Mouse (Mus musculus): ENCODE measurements around the gene Trim7. TPM values are rescaled to one million over a fixed set of nuclear protein-coding genes. Genes with fewer than 3 reads are reported as not detected.

The Trim7 gene
- polyA plus RNA-seq, 1 experiment from 2014 or later: 1.4 TPM

- Histone ChIP-seq H3K9me3 (ENCODE audit: low read depth, low read length) (no peaks in the 10 kb centered on the region), H3K27ac (ENCODE audit: low read depth) (no peak overlapping the region), H3K4me3 (ENCODE audit: low read depth, low read length) (peak overlapping the region; percentile 46), H3K27me3 (ENCODE audit: insufficient read depth, low read length) (no peaks in the 10 kb centered on the region), H3K4me2 (peak overlapping the region; percentile 73), H3K4me1 (ENCODE audit: insufficient read depth) (0 out of 2 replicates have a peak, but pooled peaks cover 10% of the 10 kb centered on the region), H3K36me3 (ENCODE audit: insufficient read depth) (no peaks in the 10 kb centered on the region), H3K9ac (peak overlapping the region; percentile 29; the same call in 1 of the 2 replicates)
- DNase-seq: peak; percentile 49
- no peak for TF ChIP-seq CTCF (IDR thresholded peaks at IDR 0.05; ENCODE audit: low read depth)
- 29% methylated on average over 7 of the region's 7 CpGs for WGBS
- no peak for ATAC-seq (ENCODE audit: insufficient read depth)
Measured at GRCm38 (mm10) chr11:48869380-48870110, 43.6 kb downstream of the Trim7 start.

GRCm38 (mm10) chr11:48870781-48871180, 44.8 kb downstream of the Trim7 start:
- no peak for TF ChIP-seq CTCF (IDR thresholded peaks at IDR 0.05; ENCODE audit: low read depth)
- ATAC-seq (ENCODE audit: insufficient read depth) (0 out of 2 replicates have a peak, but pooled peaks have one; percentile 16), DNase-seq (peak; percentile 24)
- H3K9ac ChIP-seq: peak overlapping the region; percentile 69
- 28% methylated on average over 7 of the region's 7 CpGs for WGBS
- peak overlapping the region; percentile 46 for H3K4me3 ChIP-seq (ENCODE audit: low read depth, low read length)
- H3K27me3 ChIP-seq (ENCODE audit: insufficient read depth, low read length): no peaks in the 10 kb centered on the region
- 0 out of 2 replicates have a peak, but pooled peaks cover 10% of the 10 kb centered on the region for H3K4me1 ChIP-seq (ENCODE audit: insufficient read depth)
- H3K9me3 ChIP-seq (ENCODE audit: low read depth, low read length): no peaks in the 10 kb centered on the region
- peak overlapping the region; percentile 73 for H3K4me2 ChIP-seq
- no peaks in the 10 kb centered on the region for H3K36me3 ChIP-seq (ENCODE audit: insufficient read depth)
- H3K27ac ChIP-seq (ENCODE audit: low read depth): peak overlapping the region; percentile 77

GRCm38 (mm10) chr11:48871201-48871772, 45.3 kb downstream of the Trim7 start, which contains the start of gene Irgm1:
TSS of gene Irgm1 (minus strand) at chr11:48871683.
- H3K27ac ChIP-seq (ENCODE audit: low read depth): peak within 1 kb of the TSS; percentile 77
- H3K9me3 ChIP-seq (ENCODE audit: low read depth, low read length): no peaks in the 10 kb centered on the region
- TF ChIP-seq CTCF (IDR thresholded peaks at IDR 0.05; ENCODE audit: low read depth): peak; percentile 37
- no peaks in the 10 kb centered on the region for H3K36me3 ChIP-seq (ENCODE audit: insufficient read depth)
- H3K9ac ChIP-seq: peak within 1 kb of the TSS; percentile 69
- H3K4me1 ChIP-seq (ENCODE audit: insufficient read depth): 0 out of 2 replicates have a peak, but pooled peaks cover 10% of the 10 kb centered on the region
- WGBS: 2% methylated on average over 19 of the region's 19 CpGs
- peak within 1 kb of the TSS; percentile 46 for H3K4me3 ChIP-seq (ENCODE audit: low read depth, low read length)
- DNase-seq (peak; percentile 76), ATAC-seq (ENCODE audit: insufficient read depth) (peak; percentile 49; the same call in 1 of the 2 replicates)
- H3K4me2 ChIP-seq: peak within 1 kb of the TSS; percentile 73
- H3K27me3 ChIP-seq (ENCODE audit: insufficient read depth, low read length): no peaks in the 10 kb centered on the region

- H3K4me2 ChIP-seq: peak overlapping the region; percentile 73
- H3K9me3 ChIP-seq (ENCODE audit: low read depth, low read length): no peaks in the 10 kb centered on the region
- peak; percentile 33 for DNase-seq
Measured at GRCm38 (mm10) chr11:48871817-48872541, 46.0 kb downstream of the Trim7 start.

GRCm38 (mm10) chr11:48872695-48873300, 46.9 kb downstream of the Trim7 start:
- Histone ChIP-seq H3K27ac (ENCODE audit: low read depth) (peak overlapping the region; percentile 59), H3K36me3 (ENCODE audit: insufficient read depth) (no peaks in the 10 kb centered on the region), H3K27me3 (ENCODE audit: insufficient read depth, low read length) (no peaks in the 10 kb centered on the region), H3K9me3 (ENCODE audit: low read depth, low read length) (no peaks in the 10 kb centered on the region), H3K4me2 (peak overlapping the region; percentile 73), H3K4me3 (ENCODE audit: low read depth, low read length) (no peak overlapping the region), H3K9ac (peak overlapping the region; percentile 69; the same call in 1 of the 2 replicates), H3K4me1 (ENCODE audit: insufficient read depth) (0 out of 2 replicates have a peak, but pooled peaks cover 10% of the 10 kb centered on the region)
- 62% methylated on average over 7 of the region's 7 CpGs for WGBS
- no peak for ATAC-seq (ENCODE audit: insufficient read depth)
- peak; percentile 4 for DNase-seq
- TF ChIP-seq CTCF (IDR thresholded peaks at IDR 0.05; ENCODE audit: low read depth): no peak

More at GRCm38 (mm10) chr11:48871817-48872541, 46.0 kb downstream of the Trim7 start:
- H3K27ac ChIP-seq (ENCODE audit: low read depth): peak overlapping the region; percentile 59
- 0 out of 2 replicates have a peak, but pooled peaks have one; percentile 1 for TF ChIP-seq CTCF (IDR thresholded peaks at IDR 0.05; ENCODE audit: low read depth)
- no peaks in the 10 kb centered on the region for H3K36me3 ChIP-seq (ENCODE audit: insufficient read depth)
- WGBS: 8% methylated on average over 17 of the region's 17 CpGs
- 0 out of 2 replicates have a peak, but pooled peaks cover 10% of the 10 kb centered on the region for H3K4me1 ChIP-seq (ENCODE audit: insufficient read depth)
- peak overlapping the region; percentile 46 for H3K4me3 ChIP-seq (ENCODE audit: low read depth, low read length)
- H3K27me3 ChIP-seq (ENCODE audit: insufficient read depth, low read length): no peaks in the 10 kb centered on the region
- ATAC-seq (ENCODE audit: insufficient read depth): 0 out of 2 replicates have a peak, but pooled peaks have one; percentile 18
- H3K9ac ChIP-seq: peak overlapping the region; percentile 69

GRCm38 (mm10) chr11:48873591-48874290, 47.8 kb downstream of the Trim7 start:
- 50% methylated on average over 10 of the region's 10 CpGs for WGBS
- no peak overlapping the region for H3K4me3 ChIP-seq (ENCODE audit: low read depth, low read length)
- no peak for ATAC-seq (ENCODE audit: insufficient read depth)
- 0 out of 2 replicates have a peak, but pooled peaks cover 10% of the 10 kb centered on the region for H3K4me1 ChIP-seq (ENCODE audit: insufficient read depth)
- TF ChIP-seq CTCF (IDR thresholded peaks at IDR 0.05; ENCODE audit: low read depth): no peak
- DNase-seq: peak; percentile 12
- H3K4me2 ChIP-seq: no peak overlapping the region
- no peak overlapping the region for H3K9ac ChIP-seq
- H3K9me3 ChIP-seq (ENCODE audit: low read depth, low read length): no peaks in the 10 kb centered on the region
- H3K27me3 ChIP-seq (ENCODE audit: insufficient read depth, low read length): no peaks in the 10 kb centered on the region
- no peaks in the 10 kb centered on the region for H3K36me3 ChIP-seq (ENCODE audit: insufficient read depth)
- H3K27ac ChIP-seq (ENCODE audit: low read depth): 0 out of 2 replicates have a peak overlapping the region, but pooled peaks have one; percentile 60

All from lung, embryonic 14.5 days (tissue).